Mouse (Mus musculus) olfactory bulb, adult 2 months (tissue): ENCODE data around the gene Sptbn1.

ENCODE experiments used
- CTCF ChIP-seq: fragments of 200-500 bp; IDR thresholded peaks from 2 replicates; pipeline ENCODE4 v1.5.1; 2012; ENCODE audit warnings: low read depth, mild to moderate bottlenecking, low read length, moderate library complexity; ENCODE audit not compliant: insufficient read depth
- POLR2A ChIP-seq: fragments of 200-500 bp; IDR thresholded peaks from 2 replicates; pipeline ENCODE4 v1.6.1; 2012; ENCODE audit warnings: mild to moderate bottlenecking, low read depth, low read length, moderate library complexity; ENCODE audit not compliant: insufficient read depth

- TF ChIP-seq CTCF (no peak), POLR2A (no peak)
Observed at GRCm38 (mm10) chr11:30190959-30191358, 77.0 kb downstream of the Sptbn1 start.
